ENCODE assay signal across 25 mouse cellular contexts in the genomic region with DNA sequence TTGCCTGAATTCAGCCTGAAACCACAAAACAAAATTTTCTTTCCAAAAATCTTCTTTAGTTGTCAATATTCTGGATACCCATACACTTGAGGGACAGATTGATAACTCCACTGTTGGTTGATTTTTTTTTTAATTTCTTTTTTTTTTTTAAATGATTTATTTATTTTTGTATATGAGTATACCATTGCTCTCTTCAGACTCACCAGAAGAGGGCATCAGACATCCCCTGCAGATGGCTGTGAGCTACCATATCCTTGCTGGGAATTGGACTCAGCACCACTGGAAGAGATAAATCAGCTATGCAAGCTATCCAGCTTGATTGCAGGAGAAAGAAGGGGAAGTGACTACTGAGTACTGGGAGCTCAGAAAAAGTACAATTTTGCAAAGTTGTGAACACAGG. TPM values are rescaled to one million over a fixed set of nuclear protein-coding genes. Genes with fewer than 3 reads are reported as not detected.
DNase-seq lines count a peak whose midpoint lies in the region; TF ChIP-seq lines count a peak whose summit lies in the region.
"Not testable (repeated sequence)": the region's sequence is repeated elsewhere in the genome, so short reads cannot be mapped to it uniquely, and the experiment has no call there.
"Had no signal": no experiment of that assay in that cellular context is flagged by ENCODE, and none has a peak within 500 bp of the region (broad histone marks: within the 10 kb centered on the region; RNA-seq: fewer than 3 reads in every experiment).

No protein-coding gene starts in this region.

- H3K4me3 ChIP-seq in CH12.LX (replicated peaks in 1 of 3; ENCODE audit: low read depth in 2 of 3, low read length in 2 of 3, poor library complexity in 1 of 3) (peak overlapping the region; percentile 25 to 48 (median 33)), ES-Bruce4 (ENCODE audit: low read depth, low read length) (peak overlapping the region; percentile 69), ES-E14 (ENCODE audit: insufficient read depth in 1 of 2, low read depth in 1 of 2, low read length in 2 of 2, poor library complexity in 1 of 2, severe bottlenecking in 1 of 2) (peak overlapping the region; percentile 40 to 96), myocyte (peak overlapping the region; percentile 16)

- not testable (repeated sequence) for TF ChIP-seq POLR2A in CH12.LX (IDR thresholded peaks at IDR 0.05; ENCODE audit: low read depth, low read length); ES-Bruce4 (IDR thresholded peaks at IDR 0.05; ENCODE audit: insufficient read depth, low read length); myocyte (IDR thresholded peaks at IDR 0.05; ENCODE audit: insufficient read length, low read depth)

- not testable (repeated sequence) for H3K36me3 ChIP-seq in CH12.LX (replicated peaks in 1 of 2; ENCODE audit: control insufficient read depth in 1 of 2, insufficient read depth in 1 of 2, low read length in 1 of 2); ES-Bruce4 (ENCODE audit: control insufficient read depth, insufficient read depth, low read length, poor library complexity, severe bottlenecking); ES-E14 (ENCODE audit: control insufficient read depth, insufficient read depth, low read length, poor library complexity, severe bottlenecking); myocyte (ENCODE audit: control insufficient read depth, insufficient read depth)

- H3ac ChIP-seq in myocyte (ENCODE audit: control insufficient read depth, insufficient read length) = not testable (repeated sequence)

- TF ChIP-seq RAD21 in CH12.LX (IDR thresholded peaks at IDR 0.05; ENCODE audit: low read depth, low read length) = peak; percentile 12

- H3K4me1 ChIP-seq in CH12.LX (ENCODE audit: control insufficient read depth in 1 of 2, insufficient read depth in 2 of 2); ES-Bruce4 (ENCODE audit: control insufficient read depth, insufficient read depth, low read length); ES-E14 (ENCODE audit: control insufficient read depth in 2 of 2, insufficient read depth in 2 of 2, low read length in 2 of 2, poor library complexity in 1 of 2): not testable (repeated sequence)

- in situ Hi-C loops in CH12.LX (cut with MboI; ENCODE audit: low pct_ligation_motif_present, low pct_unique_long_range_greater_than_20kb, low sequenced_read_pairs); ES-E14 (cut with MboI; ENCODE audit: low sequenced_read_pairs in 2 of 2, unreplicated experiment in 2 of 2): not testable (repeated sequence)

- peaks cover 12% of the 10 kb centered on the region for H3K79me2 ChIP-seq in CH12.LX (replicated peaks; ENCODE audit: control insufficient read depth, extremely low read depth, insufficient read depth, poor library complexity, severe bottlenecking)
- H3K79me2 ChIP-seq in myocyte (ENCODE audit: control insufficient read depth, insufficient read depth) = not testable (repeated sequence)

- H3K9ac ChIP-seq in CH12.LX (ENCODE audit: insufficient read depth, low read depth) (peak overlapping the region; percentile 68), ES-Bruce4 (ENCODE audit: low read depth, poor library complexity, severe bottlenecking) (peak overlapping the region; percentile 78; the same call in 1 of the 2 replicates), ES-E14 (ENCODE audit: insufficient read depth, low read depth, low read length, poor library complexity, severe bottlenecking) (peak overlapping the region; percentile 40; the same call in 1 of the 2 replicates)

- not testable (repeated sequence) for TF ChIP-seq EP300 in CH12.LX (IDR thresholded peaks at IDR 0.05; ENCODE audit: low read length); ES-Bruce4 (IDR thresholded peaks at IDR 0.05; ENCODE audit: insufficient read depth, low read depth, low read length)

- H3K4me2 ChIP-seq in CH12.LX (ENCODE audit: insufficient read depth, low read depth, poor library complexity, severe bottlenecking) = peak overlapping the region; percentile 70
- H3K4me2 ChIP-seq in myocyte (ENCODE audit: low read depth) = peak overlapping the region; percentile 45

- peak; percentile 12 to 51; a peak in 2 of 4 replicates for TF ChIP-seq CTCF in CH12.LX (conservative IDR thresholded peaks at IDR 0.05 in 1 of 2, IDR thresholded peaks at IDR 0.05 in 1 of 2; ENCODE audit: low read depth in 2 of 2, low read length in 2 of 2)
- TF ChIP-seq CTCF in ES-Bruce4 (IDR thresholded peaks at IDR 0.05; ENCODE audit: low read depth, low read length) = not testable (repeated sequence)

- H3K27me3 ChIP-seq in CH12.LX (replicated peaks); ES-Bruce4 (ENCODE audit: control insufficient read depth, insufficient read depth, low read length, poor library complexity, severe bottlenecking); myocyte (ENCODE audit: control insufficient read depth, insufficient read depth, insufficient read length): not testable (repeated sequence)

- DNase-seq in 416B (ENCODE audit: low read depth) (peak; percentile 21), CH12.LX (ENCODE audit: extremely low read depth) (peak; percentile 42), ES-E14 (ENCODE audit: low read depth, low spot score) (peak; percentile 13), MN1 (ENCODE audit: low spot score) (peak; percentile 51), WW6 (ENCODE audit: low read depth, low spot score) (peak; percentile 18)
- DNase-seq in CD4-positive, CD25-positive, alpha-beta regulatory T cell, adult 2 months (ENCODE audit: low read depth, low spot score) = peak; percentile 8

- dilution Hi-C loops in CH12.LX (cut with MboI; ENCODE audit: extremely low pct_ligation_motif_present, extremely low pct_unique_long_range_greater_than_20kb, low sequenced_read_pairs) = not testable (repeated sequence)

- H3K9me3 ChIP-seq in CH12.LX (replicated peaks; ENCODE audit: low read length); ES-Bruce4 (replicated peaks; ENCODE audit: control insufficient read depth, insufficient read depth, low read length, poor library complexity, severe bottlenecking); ES-E14 (ENCODE audit: control insufficient read depth, insufficient read depth, low read depth, low read length): not testable (repeated sequence)

- H3K27ac ChIP-seq in CH12.LX (ENCODE audit: insufficient read depth, low read depth) = peak overlapping the region; percentile 19
- H3K27ac ChIP-seq in ES-Bruce4 (ENCODE audit: insufficient read depth, low read length) = peak overlapping the region; percentile 82
- peak overlapping the region; percentile 37; the same call in 1 of the 2 replicates for H3K27ac ChIP-seq in ES-E14 (ENCODE audit: insufficient read depth, low read depth, low read length, poor library complexity, severe bottlenecking)

TF ChIP-seq in CH12.LX, 34 proteins besides CTCF, POLR2A, EP300 and RAD21:
- TF ChIP-seq ZNF384 (IDR thresholded peaks at IDR 0.05; ENCODE audit: low read depth, low read length) = peak; percentile 61

RNA-seq across cellular contexts. Expression of gene Gm14139, which starts 0.5 kb away (rescaled TPM):
- 7.2 and 13.8 TPM in 2 replicates for total RNA-seq in CH12.LX (2012; rRNA removed)
- total RNA-seq in CH12.LX (2014; rRNA removed) = 27.0 and 34.0 TPM in 2 replicates
- polyA plus RNA-seq in CH12.LX (2012; ENCODE audit: insufficient read length, low read depth) = 9.2 and 10.7 TPM in 2 replicates
- polyA plus RNA-seq in ES-Bruce4 (2011; ENCODE audit: insufficient read depth, insufficient read length, low read depth, missing spikeins) = 14.2 and 16.1 TPM in 2 replicates
- total RNA-seq in ES-E14 (2012; rRNA removed) = 36.4 and 39.1 TPM in 2 replicates
- 0.90 TPM for polyA plus RNA-seq in myocyte (2012; fragmentation: generic; extraction: Trizol)
- total RNA-seq: gastrocnemius, adult 18-20 months; gastrocnemius, adult 8-10 months; gastrocnemius, postnatal 14 days had no signal
- polyA plus RNA-seq: cerebellum, adult 2 months; embryonic facial prominence, embryonic 10.5 days; embryonic facial prominence, embryonic 12.5 days; embryonic facial prominence, embryonic 14.5 days; forebrain, embryonic 11.5 days; forebrain, embryonic 13.5 days; forebrain, embryonic 15.5 days had no signal

RNA-seq across cellular contexts. Expression of gene Gm10770, which starts 1.6 kb away (rescaled TPM):
- total RNA-seq in CH12.LX (2012; rRNA removed) (not detected in 2 replicates), CH12.LX (2014; rRNA removed) (not detected in 2 replicates), ES-E14 (2012; rRNA removed) (not detected in 2 replicates)
- polyA plus RNA-seq in CH12.LX (2012; ENCODE audit: insufficient read length, low read depth) (not detected in 2 replicates), ES-Bruce4 (2011; ENCODE audit: insufficient read depth, insufficient read length, low read depth, missing spikeins) (not detected in 2 replicates), myocyte (2012; fragmentation: generic; extraction: Trizol) (not detected)
- total RNA-seq: adrenal gland, adult 18-20 months; adrenal gland, adult 8-10 months; adrenal gland, postnatal 14 days; adrenal gland, postnatal 36 days; forebrain, postnatal 0 days; gastrocnemius, adult 18-20 months; gastrocnemius, adult 8-10 months; gastrocnemius, postnatal 14 days had no signal
- polyA plus RNA-seq: cerebellum, adult 2 months; cortical plate, adult 2 months; embryonic facial prominence, embryonic 10.5 days; embryonic facial prominence, embryonic 12.5 days; embryonic facial prominence, embryonic 14.5 days; forebrain, embryonic 11.5 days; forebrain, embryonic 13.5 days; forebrain, embryonic 15.5 days; forebrain, postnatal 0 days; Patski had no signal

RNA-seq across cellular contexts. Expression of gene Zfp937, which starts 36.8 kb away (rescaled TPM):
- total RNA-seq in CH12.LX (2012; rRNA removed) (4.0 and 4.5 TPM in 2 replicates), CH12.LX (2014; rRNA removed) (5.4 and 6.8 TPM in 2 replicates), ES-E14 (2012; rRNA removed) (6.8 and 7.9 TPM in 2 replicates)
- polyA plus RNA-seq in CH12.LX (2012; ENCODE audit: insufficient read length, low read depth) (2.5 and 2.8 TPM in 2 replicates), ES-Bruce4 (2011; ENCODE audit: insufficient read depth, insufficient read length, low read depth, missing spikeins) (7.5 and 10.0 TPM in 2 replicates), myocyte (2012; fragmentation: generic; extraction: Trizol) (0.46 TPM)

RNA-seq across cellular contexts. Expression of gene Zfp120, which starts 44.5 kb away (rescaled TPM):
- total RNA-seq in CH12.LX (2012; rRNA removed) (7.3 and 8.8 TPM in 2 replicates), CH12.LX (2014; rRNA removed) (17.7 and 18.7 TPM in 2 replicates), ES-E14 (2012; rRNA removed) (9.1 and 10.0 TPM in 2 replicates)
- polyA plus RNA-seq in CH12.LX (2012; ENCODE audit: insufficient read length, low read depth) (6.2 and 7.0 TPM in 2 replicates), ES-Bruce4 (2011; ENCODE audit: insufficient read depth, insufficient read length, low read depth, missing spikeins) (7.7 and 8.4 TPM in 2 replicates), myocyte (2012; fragmentation: generic; extraction: Trizol) (2.3 TPM)

Comparison
In these comparisons a context has a peak if more than half of its experiments do, and no peak if none do; other contexts are left out.
1. Peak in every context shown above with its lines: DNase-seq, H3K4me3 ChIP-seq and H3K27ac ChIP-seq.
2. H3K27ac ChIP-seq: peak in every context shown above with its lines; median percentile 82 in ES-Bruce4; 37 in ES-E14; 19 in CH12.LX.
3. H3K4me3 ChIP-seq: peak in every context shown above with its lines; median percentile 69 in ES-Bruce4; 68 in ES-E14; 33 in CH12.LX; 16 in myocyte.